Mouse (Mus musculus): ENCODE data around the gene Eml2.

The Eml2 gene

DNA sequence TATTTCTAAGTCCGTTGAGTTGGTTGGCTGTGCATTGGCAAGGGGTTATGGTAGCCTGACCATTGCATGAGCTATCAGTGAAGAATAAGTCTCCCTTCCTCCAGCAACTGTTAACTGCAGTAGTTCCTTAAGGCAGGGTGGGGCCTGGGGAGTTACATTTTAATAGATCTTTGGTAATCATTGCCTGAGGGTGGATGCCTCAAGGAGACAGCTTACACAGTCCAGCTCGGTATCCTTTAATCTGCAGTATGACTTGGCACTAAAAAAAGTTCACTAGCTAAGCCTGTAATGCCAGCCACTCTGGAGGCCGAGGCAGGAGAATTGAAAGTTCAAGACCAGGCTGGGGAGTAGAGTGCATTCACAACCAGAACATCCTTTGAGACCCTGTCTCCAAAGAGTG lies 55.6 kb downstream of the Eml2 start:
- no peak for DNase-seq

DNA sequence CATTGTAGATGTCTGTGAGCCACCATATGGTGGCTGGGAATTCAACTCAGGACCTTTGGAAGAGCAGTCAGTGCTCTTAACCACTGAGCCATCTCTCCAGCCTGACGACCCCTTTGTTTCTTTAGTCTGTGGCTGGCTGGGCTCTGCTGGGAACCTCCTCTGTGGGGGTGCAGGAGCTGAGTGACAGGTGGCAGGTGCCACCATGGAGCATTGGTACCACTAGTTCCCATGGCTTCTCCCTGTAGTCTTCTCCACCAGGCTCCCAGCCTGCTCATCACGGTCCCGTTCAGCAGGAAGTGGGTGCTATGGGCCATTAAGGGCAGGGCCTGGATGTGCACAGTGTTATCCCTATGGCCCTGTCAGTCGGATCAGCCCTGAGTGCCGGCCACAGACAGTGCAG lies 58.4 kb downstream of the Eml2 start:
- DNase-seq, result no peak

- DNase-seq, result no peak
Observed at GRCm38 (mm10) chr7:19235092-19235671, 59.0 kb downstream of the Eml2 start.

DNA sequence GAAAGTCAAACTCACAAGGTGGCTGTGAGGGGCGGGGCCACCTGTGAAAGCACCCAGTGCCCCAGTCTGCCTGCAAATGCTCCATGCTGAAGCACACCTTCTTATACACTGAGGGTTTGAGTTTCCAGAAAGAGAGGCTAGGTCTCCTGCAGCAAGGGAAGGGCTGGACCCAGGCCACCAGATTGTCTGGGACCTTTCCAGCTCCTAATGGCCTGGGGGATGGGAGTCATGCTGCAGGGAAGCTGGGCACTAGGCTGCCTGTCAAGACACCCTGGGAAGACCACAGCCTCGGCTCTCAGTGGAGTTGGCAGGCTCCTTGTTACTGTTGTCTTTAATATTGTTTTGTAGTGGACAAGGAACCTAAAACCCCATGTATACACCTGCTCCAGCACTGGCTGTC lies 60.2 kb downstream of the Eml2 start:
- DNase-seq, result peak; percentile 67 to 74

DNA sequence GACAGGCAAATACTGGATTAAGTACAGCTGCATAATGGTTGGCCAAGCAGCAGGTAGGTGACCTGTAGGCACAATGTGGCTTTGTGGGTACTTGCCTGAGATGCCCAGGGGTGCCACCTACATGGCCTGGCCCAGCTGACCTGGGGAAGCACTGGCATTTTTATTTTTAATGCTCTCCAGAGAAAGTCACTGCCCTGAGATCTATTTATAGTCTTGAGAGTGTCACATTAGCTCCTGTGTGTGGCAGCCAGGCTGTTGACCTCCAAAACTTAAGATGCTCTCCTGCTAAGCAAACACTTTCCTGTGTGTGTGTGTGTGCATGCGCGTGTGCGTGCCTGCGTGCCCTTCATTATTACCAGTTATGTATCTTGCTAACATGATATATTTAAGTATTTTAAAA lies 62.1 kb downstream of the Eml2 start:
- DNase-seq, result no peak

DNA sequence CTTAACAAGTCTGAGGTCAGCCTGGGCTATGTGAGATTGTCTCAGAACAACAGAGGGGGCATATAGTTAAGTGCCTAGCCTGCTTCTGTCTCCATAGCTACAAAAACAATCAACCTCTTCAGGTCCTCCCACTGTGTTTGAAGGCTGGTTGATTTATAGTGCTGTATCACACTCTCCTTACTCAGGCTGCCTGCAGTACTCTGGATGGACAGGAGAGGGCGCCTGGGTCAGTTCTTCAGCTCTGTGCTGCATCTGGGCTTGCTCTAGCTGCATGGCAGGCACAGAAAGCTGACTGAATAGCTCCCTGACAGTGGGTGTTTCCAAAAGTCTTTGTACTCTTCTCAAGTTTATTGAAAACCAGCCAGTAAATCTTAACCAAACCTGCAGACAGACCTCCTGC lies 63.2 kb downstream of the Eml2 start:
- peak; percentile 94 to 97 for DNase-seq

GRCm38 (mm10) chr7:19239986-19240385 lies 63.8 kb downstream of the Eml2 start:
- DNase-seq, result no peak

DNA sequence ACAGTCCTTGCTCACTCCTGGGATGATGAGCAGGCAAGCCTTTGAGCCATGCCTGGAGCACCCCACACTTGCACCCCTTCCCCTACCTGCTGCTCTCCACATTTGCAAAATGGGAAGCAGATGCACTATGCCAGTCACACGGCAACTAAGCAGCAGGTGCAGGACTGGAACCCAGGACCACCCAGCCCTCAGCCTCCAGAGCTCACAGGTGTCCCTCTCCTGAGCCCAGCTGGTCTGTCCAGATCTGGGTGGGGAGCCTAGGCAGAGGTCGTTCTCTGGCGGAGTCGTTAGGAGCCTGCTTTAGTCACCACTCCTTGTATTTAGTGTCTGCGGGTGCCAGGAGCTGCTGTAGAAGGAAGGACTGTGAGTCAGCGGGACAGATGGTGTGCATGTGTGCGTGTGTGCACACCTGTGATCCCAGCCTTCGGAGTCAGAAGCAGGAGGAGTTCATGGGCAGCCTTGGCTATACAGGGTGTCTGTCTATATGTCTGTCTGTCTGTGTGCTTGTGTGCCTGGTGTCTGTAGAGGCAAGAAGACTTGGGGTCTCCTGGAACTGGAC lies 64.8 kb downstream of the Eml2 start:
- DNase-seq, result no peak

DNA sequence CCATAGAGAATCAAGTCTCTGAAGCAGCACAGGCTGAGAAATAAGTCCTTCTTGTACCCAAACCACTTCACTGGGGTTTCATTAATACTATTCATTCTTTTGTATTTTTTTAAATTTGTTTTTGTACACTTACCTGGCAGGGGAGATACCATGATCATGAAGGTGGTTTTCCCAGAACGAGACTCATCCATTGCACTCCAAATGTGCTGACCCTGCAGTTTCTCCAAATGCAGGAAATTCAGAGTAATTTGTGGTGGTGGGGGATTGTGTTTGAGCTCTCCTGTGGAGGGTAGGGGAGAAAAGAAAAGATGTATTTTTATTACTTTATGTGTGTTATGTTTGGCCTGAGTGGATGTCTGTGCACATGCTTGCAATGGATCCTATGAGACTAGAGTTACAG lies 65.8 kb downstream of the Eml2 start:
- DNase-seq, result no peak

- peak; percentile 75 to 81 for DNase-seq
Observed at GRCm38 (mm10) chr7:19243858-19244257, 67.6 kb downstream of the Eml2 start.

GRCm38 (mm10) chr7:19245083-19245482 lies 68.9 kb downstream of the Eml2 start:
- no peak for DNase-seq

DNA sequence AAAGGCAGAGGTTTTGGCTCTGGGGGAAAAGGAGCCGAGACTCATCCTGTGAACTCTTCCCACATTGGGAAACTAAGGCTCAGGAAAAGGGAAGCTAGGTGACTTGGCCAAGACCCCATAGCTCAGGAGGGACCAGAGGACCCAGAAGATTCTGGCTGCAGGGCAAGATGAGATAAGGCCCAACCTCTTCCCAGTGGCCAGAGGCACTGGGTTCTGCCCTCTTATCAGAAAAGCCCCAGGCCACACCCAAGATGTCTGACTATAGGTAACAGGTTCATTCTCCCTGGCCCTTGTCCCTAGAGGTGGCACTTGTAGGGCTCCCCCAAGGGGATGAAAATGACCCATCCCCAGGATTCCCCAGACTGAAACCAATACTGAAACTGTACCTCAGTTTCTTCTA lies 70.6 kb downstream of the Eml2 start:
- DNase-seq, result no peak

DNA sequence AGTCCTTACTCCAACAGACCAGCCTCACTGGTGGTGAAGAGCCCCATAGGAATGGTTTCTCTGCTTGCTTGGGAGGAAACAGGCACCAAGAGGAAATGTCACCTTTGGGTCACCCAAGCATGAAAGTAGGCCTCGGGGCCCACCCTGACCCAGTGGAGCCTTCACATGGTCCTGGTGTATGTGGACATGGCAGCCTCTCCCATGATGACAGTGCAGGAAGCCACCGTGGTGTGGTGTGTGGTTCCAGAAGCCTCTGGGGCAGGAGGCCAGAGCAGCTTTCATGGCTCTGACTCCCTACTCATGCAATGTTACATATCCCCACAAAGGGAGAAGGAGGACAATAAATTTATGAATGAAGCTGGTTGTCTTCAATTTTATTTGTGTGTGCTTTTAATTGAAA lies 71.3 kb downstream of the Eml2 start:
- DNase-seq, result no peak

GRCm38 (mm10) chr7:19252078-19252477 lies 75.9 kb downstream of the Eml2 start:
- no peak for DNase-seq

DNA sequence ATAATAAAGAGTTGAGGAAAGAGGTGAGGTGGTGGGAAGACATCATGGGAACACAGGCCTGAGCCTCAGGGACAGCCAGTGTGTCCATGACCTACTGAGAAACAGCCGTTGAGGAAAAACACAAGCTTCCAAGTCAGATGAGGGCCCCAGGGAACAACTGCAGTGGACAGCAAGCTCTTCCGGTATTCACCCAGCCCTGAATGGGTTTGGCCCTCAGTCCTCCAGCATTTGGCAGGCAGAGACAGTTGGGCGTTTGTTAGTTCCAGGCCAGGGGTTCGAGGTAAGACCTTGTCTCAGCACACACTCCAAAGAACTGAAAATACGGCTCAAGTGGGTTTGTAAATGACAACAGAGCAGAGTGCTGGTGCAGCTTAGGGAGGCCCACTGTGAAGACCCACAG lies 77.2 kb downstream of the Eml2 start:
- no peak for DNase-seq

DNA sequence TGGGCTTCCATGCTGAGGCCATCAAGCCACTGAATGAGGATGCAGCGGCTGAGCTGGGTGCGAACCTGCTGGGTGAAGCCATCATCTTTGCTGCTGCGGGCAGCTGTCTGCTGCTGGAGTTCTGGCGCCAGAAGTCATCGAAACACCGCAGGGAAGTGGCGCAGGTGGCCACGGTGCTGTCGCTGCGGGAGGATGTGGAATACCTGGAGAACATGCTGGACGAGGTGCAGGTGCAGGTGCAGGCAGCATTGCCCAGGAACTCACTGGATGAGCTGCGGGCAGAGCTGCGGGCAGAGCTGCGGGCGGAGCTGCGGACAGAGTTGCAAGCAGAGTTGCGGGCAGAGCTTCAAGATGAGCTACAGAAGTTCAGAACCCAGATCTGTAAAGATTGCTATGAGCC lies 79.2 kb downstream of the Eml2 start:
- no peak for DNase-seq
